Mouse (Mus musculus) cerebellum, adult 2 months (tissue): ENCODE measurements around the gene Abraxas2. TPM values are rescaled to one million over a fixed set of nuclear protein-coding genes. Genes with fewer than 3 reads are reported as not detected.
A peak's percentile ranks its signal among the peaks of the same experiment; 100 is the strongest.

ENCODE experiments used
- DNase-seq, 2 experiments: peaks; one replicate each; pipeline ENCODE4 v3.0.0; 2021
- H3K27ac ChIP-seq: fragments of 200-500 bp; 2 replicates; pipeline ENCODE4 v1.5.1; 2012; ENCODE audit warnings: low read length, control low read depth, inconsistent platforms; ENCODE audit not compliant: insufficient read depth
- H3K27me3 ChIP-seq: fragments of 200-500 bp; 2 replicates; pipeline ENCODE4 v1.6.1; 2012; ENCODE audit warnings: inconsistent platforms, mild to moderate bottlenecking, low read length, moderate library complexity; ENCODE audit not compliant: control insufficient read depth, insufficient read depth
- H3K4me1 ChIP-seq: fragments of 200-500 bp; 2 replicates; pipeline ENCODE4 v1.6.1; 2011; ENCODE audit warnings: low read length; ENCODE audit not compliant: control insufficient read depth, insufficient read depth
- H3K4me3 ChIP-seq: fragments of 200-500 bp; replicated peaks from 2 replicates; pipeline ENCODE3; 2011; ENCODE audit warnings: mild to moderate bottlenecking, low read depth, low read length, control low read depth; ENCODE audit not compliant: insufficient read depth
- CTCF ChIP-seq: fragments of 200-500 bp; IDR thresholded peaks from 2 replicates; pipeline ENCODE4 v1.5.1; 2011; ENCODE audit warnings: low read depth, mild to moderate bottlenecking, control low read depth, low read length, moderate library complexity, borderline replicate concordance; ENCODE audit not compliant: insufficient read depth
- POLR2A ChIP-seq: fragments of 200-500 bp; IDR thresholded peaks from 2 replicates; pipeline ENCODE4 v1.6.1; 2011; ENCODE audit warnings: low read length, control low read depth, borderline replicate concordance; ENCODE audit not compliant: insufficient read depth
- WGBS: fragments of 180-500 bp; shearing (Covaris S2); methylation state at CpG from one replicate; pipeline ENCODE4 v1.1.7; 2018; 5-methylcytosine and 5-hydroxymethylcytosine counted together
- polyA plus RNA-seq: library from polyadenylated mRNA; depleted of rRNA; stranded (reverse); fragments of >200 nt; gene quantifications from 2 replicates; pipeline ENCODE4 v1.2.3, GENCODE M21; 2012

Gene Abraxas2
- polyA plus RNA-seq, 1 experiment = 28.9 TPM

DNA sequence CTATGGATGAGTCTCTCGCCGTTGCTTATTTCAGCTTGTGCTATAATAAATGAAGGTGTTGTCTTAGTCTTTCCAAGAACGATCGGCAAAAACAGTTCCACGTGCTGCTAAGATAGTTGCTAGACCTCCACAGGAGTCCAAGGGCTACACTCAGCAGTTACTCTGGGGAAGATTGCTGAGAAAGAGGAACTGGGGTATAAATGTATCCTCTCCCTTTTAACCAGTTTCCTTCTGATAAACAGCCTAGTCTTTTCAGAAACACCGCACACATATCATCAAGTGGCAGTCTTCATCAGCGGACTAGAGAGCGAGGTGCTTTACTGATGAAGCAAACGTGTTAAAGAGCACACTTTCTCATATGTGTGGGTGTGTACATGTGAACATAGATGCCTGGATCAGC, 7.3 kb downstream of the Abraxas2 start:
- TF ChIP-seq POLR2A (no peak), CTCF (no peak)

DNA sequence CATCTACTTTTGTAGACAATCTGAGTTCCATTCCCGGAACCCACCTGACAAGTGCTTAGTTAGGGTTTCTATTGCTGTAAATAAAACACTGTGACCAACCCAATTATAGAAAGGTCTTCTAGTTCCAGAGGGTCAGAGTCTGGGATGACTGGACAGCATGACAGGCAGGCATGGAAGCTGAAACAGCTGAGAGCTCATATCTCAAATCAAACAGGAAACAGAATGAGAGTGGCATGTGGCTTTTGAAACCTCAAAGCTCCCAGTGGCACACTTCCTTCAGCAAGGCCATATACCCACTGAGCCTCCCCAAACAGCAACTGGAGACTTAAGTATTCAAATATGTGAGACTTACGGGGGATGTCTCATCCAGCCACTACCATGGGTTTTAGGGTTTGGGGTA, 14.0 kb downstream of the Abraxas2 start:
- DNase-seq = no peak
- Histone ChIP-seq H3K27me3 (no peaks in the 10 kb centered on the region), H3K27ac (no peak overlapping the region), H3K4me1 (no peaks in the 10 kb centered on the region), H3K4me3 (no peak overlapping the region)
- TF ChIP-seq CTCF = no peak
- TF ChIP-seq POLR2A = no peak
- 97% methylated on average over 2 of the region's 2 CpGs for WGBS

More for the DNA sequence above, 7.3 kb downstream of the Abraxas2 start:
- Histone ChIP-seq H3K27ac (no peak overlapping the region), H3K27me3 (no peaks in the 10 kb centered on the region), H3K4me3 (no peak overlapping the region), H3K4me1 (no peaks in the 10 kb centered on the region)
- DNase-seq = no peak
- WGBS = 95% methylated on average over 9 of the region's 9 CpGs

DNA sequence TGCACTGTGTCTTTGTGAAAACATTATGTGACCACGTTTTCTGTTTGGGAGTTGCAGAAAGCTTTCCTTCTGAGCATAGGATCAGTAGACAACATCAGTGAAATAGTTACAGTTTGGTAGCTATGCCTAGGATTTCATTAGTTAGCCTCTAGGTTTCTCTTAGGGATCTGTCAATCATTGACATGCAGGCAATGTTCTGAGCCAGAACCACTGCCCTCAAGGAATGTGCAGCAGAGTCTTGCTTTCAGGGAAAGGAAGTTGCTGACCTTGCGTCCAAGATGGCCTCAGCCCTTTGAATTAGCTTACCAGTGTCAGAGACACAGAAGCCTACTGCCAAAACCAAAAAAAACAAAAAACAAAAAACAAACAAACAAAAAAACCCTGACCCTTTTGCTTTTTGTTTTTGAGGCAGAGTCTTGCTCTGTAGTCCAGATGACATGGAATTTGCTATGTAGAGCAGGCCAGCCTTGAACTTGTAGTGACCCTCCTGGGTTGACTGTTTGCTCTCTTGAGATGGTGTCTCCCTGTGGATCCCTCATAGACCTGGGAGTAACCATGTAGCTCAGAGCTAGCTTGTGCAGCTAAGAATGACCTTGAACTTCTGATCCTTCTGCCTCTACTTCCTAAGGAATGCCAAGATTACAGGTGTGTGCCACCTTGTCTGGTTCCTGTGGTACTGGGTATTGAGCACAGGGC, 16.5 kb downstream of the Abraxas2 start:
- Histone ChIP-seq H3K4me3 (no peak overlapping the region), H3K27ac (no peak overlapping the region), H3K27me3 (no peaks in the 10 kb centered on the region), H3K4me1 (no peaks in the 10 kb centered on the region)
- WGBS = 91% methylated on average over 2 of the region's 2 CpGs
- no peak for TF ChIP-seq CTCF
- no peak for TF ChIP-seq POLR2A
- no peak for DNase-seq

DNA sequence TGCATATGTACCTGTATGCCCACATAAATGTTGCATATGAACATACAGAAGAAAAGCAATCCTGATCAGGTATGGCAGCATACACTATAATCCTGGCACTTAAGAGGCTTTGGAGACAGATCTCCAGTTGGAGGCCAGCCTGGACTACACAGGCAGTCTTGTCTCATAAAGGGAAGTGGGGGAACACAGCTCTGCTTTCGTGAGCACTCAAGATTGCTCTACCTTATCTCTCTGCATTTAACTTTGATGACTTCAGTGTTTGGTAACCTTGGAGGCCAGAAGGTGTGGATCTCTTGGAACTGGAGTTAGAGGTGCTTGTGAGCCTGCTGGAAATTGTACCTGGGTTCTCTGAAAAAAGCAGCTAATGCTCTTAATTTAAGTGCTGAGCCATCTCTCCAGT, 21.3 kb downstream of the Abraxas2 start:
- H3K27ac ChIP-seq = no peak overlapping the region
- no peak for DNase-seq
- 93% methylated on average over 1 of the region's 1 CpGs for WGBS
- no peak overlapping the region for H3K4me3 ChIP-seq
- no peaks in the 10 kb centered on the region for H3K27me3 ChIP-seq
- TF ChIP-seq CTCF = no peak
- TF ChIP-seq POLR2A = no peak
- H3K4me1 ChIP-seq = no peaks in the 10 kb centered on the region

DNA sequence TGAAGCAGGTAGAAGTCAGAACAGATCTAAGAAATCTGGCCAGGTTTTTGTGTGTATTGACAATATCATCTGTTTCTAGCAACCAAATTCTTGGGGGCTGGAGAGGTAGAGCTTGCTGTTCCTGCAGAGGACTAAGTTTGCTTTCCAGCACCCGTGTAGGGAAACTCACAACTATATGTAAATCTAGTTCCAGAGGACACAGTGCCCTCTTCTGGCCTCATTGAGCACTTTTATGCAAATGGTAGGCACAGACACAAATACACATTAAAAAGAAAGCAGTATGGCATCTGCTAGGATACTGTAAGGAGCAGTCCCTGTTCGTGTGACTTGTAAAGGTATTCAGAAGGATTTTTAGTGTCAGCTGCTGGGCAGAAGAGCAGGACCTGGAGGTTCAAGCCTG, 23.3 kb downstream of the Abraxas2 start:
- no peak for DNase-seq
- H3K27ac ChIP-seq = no peak overlapping the region
- no peak overlapping the region for H3K4me3 ChIP-seq
- 65% methylated on average over 2 of the region's 2 CpGs for WGBS
- no peaks in the 10 kb centered on the region for H3K27me3 ChIP-seq
- H3K4me1 ChIP-seq = no peaks in the 10 kb centered on the region
- no peak for TF ChIP-seq POLR2A
- TF ChIP-seq CTCF = no peak

DNA sequence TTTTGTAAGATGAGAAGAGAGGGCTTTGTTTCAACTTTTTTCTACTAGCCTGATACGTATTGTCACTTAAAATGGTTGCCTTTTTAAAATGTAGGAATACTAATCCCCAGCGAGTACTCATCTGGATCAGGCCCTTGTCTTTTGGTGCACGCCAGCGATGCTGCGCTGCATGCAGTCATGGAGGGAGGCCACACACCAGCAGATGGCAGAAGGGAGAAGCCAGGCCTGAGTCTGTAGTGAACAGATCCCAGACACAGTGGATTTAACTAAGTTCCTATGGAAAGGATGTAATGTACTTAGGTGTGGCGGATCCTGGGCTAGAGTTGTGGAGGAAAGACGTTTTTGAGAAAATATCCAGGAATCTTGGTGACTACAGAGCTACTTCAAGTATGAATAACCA, 25.0 kb downstream of the Abraxas2 start:
- 71% methylated on average over 7 of the region's 7 CpGs for WGBS
- TF ChIP-seq POLR2A (no peak), CTCF (peak; percentile 72; the same call in 1 of the 2 replicates)
- no peaks in the 10 kb centered on the region for H3K4me1 ChIP-seq
- no peaks in the 10 kb centered on the region for H3K27me3 ChIP-seq
- H3K4me3 ChIP-seq = no peak overlapping the region
- H3K27ac ChIP-seq = no peak overlapping the region
- DNase-seq = peak in 1 of 2 experiments; percentile 46

DNA sequence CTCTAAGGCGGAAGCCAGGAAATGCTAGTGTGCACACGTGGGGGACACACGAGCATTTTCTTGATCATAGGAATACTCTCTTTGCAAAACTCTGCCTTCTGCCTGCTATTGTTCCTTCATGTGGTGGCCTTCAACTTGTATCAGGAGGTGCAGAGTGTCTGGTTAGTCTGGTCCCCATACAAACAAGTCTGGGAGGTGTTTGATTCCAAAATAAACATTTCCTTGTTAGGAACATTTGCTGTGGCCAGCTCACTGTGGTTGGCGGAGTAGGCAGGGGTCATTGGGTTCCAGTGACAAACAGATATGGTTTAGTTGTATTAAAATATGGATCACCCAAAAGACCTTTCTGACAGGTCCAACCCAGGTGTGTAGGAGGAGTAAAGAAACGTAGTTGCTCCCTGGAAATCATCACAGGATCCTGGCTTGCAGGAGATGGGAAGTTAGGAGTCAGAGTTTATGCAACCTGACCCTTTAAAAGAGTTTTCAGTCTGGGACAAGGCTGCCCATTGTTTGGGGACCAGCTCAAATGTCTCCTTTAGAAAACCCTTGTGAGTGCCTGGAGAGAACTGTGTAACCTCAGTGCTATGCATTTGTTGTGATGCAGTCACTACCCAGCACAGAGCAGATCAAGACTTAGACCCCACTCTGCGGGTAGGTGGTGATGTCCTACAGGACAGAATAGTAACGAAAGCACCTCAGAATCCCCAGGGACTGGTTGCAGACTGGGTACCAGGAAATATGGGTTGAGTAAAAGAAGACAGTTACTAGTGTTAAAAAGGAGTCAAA, 28.2 kb downstream of the Abraxas2 start:
- H3K4me1 ChIP-seq = peaks cover 21% of the 10 kb centered on the region; the same call in 1 of the 2 replicates
- H3K27me3 ChIP-seq = no peaks in the 10 kb centered on the region
- WGBS = 85% methylated on average over 7 of the region's 7 CpGs
- no peak overlapping the region for H3K4me3 ChIP-seq
- TF ChIP-seq POLR2A (no peak), CTCF (no peak)
- no peak overlapping the region for H3K27ac ChIP-seq
- no peak for DNase-seq

DNA sequence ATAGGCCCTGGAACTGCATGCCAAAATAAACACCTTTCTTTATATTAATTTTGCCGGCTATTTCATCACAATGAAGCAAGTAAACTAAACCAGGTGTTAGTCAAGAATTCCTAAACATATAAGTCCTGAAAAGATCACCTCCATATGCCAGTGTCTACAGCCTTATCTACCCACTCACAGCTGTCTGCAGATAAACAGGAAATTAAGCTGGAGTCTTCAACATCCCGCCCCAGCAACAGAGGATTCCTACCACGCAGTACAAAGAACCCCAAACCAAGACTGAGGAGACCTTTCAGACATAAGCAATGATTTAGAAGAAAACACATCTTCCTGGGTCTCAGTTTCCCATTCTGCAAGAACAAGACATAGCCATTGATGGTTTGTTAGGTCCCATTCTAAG, 29.0 kb downstream of the Abraxas2 start:
- Histone ChIP-seq H3K27ac (no peak overlapping the region), H3K4me1 (peaks cover 29% of the 10 kb centered on the region; the same call in 1 of the 2 replicates), H3K27me3 (no peaks in the 10 kb centered on the region), H3K4me3 (no peak overlapping the region)
- no peak for DNase-seq
- TF ChIP-seq POLR2A (no peak), CTCF (no peak)
- WGBS = 94% methylated on average over 3 of the region's 3 CpGs
